Mouse (Mus musculus): ENCODE results near the gene Stk36. TPM values are rescaled to one million over a fixed set of nuclear protein-coding genes. Genes with fewer than 3 reads are reported as not detected.

The Stk36 gene
- polyA plus RNA-seq, 2 experiments = 7.6 to 9.8 TPM

DNA sequence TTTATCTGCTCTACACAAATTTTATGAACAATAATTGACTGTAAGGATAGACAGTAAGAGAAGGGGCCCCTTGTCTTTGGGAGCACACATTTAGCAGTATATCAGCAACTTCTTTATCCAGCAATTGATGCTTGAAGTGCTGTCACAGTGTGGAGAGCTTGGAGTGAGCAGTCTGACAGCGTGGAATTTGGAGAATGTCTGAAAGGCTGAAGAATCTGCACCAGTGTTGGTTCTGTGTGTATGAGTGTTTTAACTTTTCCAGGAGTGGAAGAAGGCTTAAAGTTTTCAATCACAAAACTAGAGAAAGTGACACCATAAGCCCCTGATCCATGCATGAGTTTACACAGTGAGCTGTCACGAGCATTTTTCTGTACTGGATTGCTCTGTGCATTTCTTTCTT, 42.3 kb downstream of the Stk36 start:
- no peak for DNase-seq (ENCODE audit: low spot score)
- no peak for ATAC-seq (ENCODE audit: low FRiP score, low read depth)
- H3K27ac ChIP-seq (replicated peaks; ENCODE audit: low read depth, low read length) = no peak overlapping the region
- no peak for TF ChIP-seq POLR2A (IDR thresholded peaks at IDR 0.05; ENCODE audit: borderline replicate concordance, extremely low read depth, insufficient read depth, insufficient read length)
- no peak overlapping the region for H3K4me2 ChIP-seq (replicated peaks; ENCODE audit: low read depth, low read length, severe bottlenecking)
- no peaks in the 10 kb centered on the region for H3K4me1 ChIP-seq (ENCODE audit: control insufficient read depth, insufficient read depth, low read length)
- H3K27me3 ChIP-seq (ENCODE audit: control insufficient read depth, insufficient read depth, low read length) = no peaks in the 10 kb centered on the region
- no peaks in the 10 kb centered on the region for H3K9me3 ChIP-seq (ENCODE audit: control insufficient read depth, low read length)
- H3K9ac ChIP-seq (ENCODE audit: low read depth, low read length, severe bottlenecking) = no peak overlapping the region
- WGBS = 71% methylated on average over 2 of the region's 2 CpGs
- H3K36me3 ChIP-seq (ENCODE audit: control insufficient read depth, insufficient read depth, low read length) = no peaks in the 10 kb centered on the region
- H3K4me3 ChIP-seq (replicated peaks; ENCODE audit: low read length) = no peak overlapping the region

DNA sequence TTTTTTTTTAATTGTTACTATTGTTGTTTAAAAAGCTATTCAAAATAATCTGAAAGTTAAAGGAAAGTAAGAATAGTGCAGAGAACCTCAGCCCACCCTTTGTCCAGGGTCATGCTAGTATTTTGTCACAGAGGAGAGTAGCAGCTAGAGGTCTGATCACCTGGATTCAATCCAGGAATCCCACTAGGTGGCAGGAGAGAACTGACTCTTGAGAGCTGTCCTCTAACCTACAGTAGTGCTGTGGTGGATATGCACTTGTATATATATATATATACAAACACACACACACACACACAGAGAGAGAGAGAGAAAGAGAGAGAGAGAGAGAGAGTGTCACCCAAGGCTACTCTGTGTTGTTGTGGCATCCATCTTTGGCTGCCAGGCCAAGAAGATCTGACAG, 42.7 kb downstream of the Stk36 start:
- TF ChIP-seq POLR2A (IDR thresholded peaks at IDR 0.05; ENCODE audit: borderline replicate concordance, extremely low read depth, insufficient read depth, insufficient read length) = no peak
- Histone ChIP-seq H3K4me3 (replicated peaks; ENCODE audit: low read length) (no peak overlapping the region), H3K9ac (ENCODE audit: low read depth, low read length, severe bottlenecking) (no peak overlapping the region), H3K36me3 (ENCODE audit: control insufficient read depth, insufficient read depth, low read length) (no peaks in the 10 kb centered on the region), H3K9me3 (ENCODE audit: control insufficient read depth, low read length) (no peaks in the 10 kb centered on the region), H3K4me1 (ENCODE audit: control insufficient read depth, insufficient read depth, low read length) (no peaks in the 10 kb centered on the region), H3K27me3 (ENCODE audit: control insufficient read depth, insufficient read depth, low read length) (no peaks in the 10 kb centered on the region), H3K27ac (replicated peaks; ENCODE audit: low read depth, low read length) (no peak overlapping the region), H3K4me2 (replicated peaks; ENCODE audit: low read depth, low read length, severe bottlenecking) (no peak overlapping the region)
- peak; percentile 26 for DNase-seq (ENCODE audit: low spot score)
- no peak for ATAC-seq (ENCODE audit: low FRiP score, low read depth)

DNA sequence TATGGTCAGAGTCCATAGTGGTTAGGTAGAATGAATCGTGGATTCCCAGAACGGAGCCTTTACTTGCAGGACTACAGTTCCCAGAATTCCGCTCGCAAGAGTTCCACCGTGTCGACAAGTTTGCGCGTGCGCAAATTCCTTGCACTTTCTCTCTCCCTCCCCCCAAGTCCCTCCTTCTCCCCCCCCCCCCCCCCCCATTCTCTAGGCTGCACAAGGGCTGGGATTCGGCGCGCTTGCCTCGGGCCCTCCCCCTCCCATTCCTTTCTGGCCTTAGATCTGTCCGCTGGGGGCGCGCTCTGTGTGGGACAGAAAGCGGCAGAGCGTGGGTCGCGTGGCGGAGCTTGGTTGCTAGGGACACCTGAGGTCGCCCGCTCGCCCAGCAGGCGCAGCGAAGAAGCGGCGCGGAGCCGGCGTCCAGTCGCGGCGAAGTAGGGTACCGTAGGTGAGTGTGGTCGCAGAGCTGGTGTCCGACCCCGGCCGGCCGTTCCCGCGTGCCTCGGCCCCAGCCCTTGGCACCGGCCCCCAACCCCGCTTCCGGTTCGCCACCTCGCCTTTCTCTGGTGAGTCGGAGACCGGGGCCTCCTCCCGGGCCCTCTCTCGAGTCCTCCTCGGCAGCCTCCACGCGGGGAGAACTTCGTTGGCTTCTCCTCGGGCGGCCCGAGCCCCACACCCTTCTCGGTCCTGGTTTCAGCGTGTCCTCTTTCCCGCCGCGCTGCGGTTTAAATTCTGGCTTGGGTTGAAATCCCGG, 60.4 kb downstream of the Stk36 start, which contains the start of gene Ttll4:
Ttll4 (plus strand) TSS at position 298 of the 748 bp plus-strand sequence.
- Histone ChIP-seq H3K27ac (replicated peaks; ENCODE audit: low read depth, low read length) (peak within 1 kb of the TSS; percentile 85), H3K4me3 (replicated peaks; ENCODE audit: low read length) (peak within 1 kb of the TSS; percentile 91), H3K4me1 (ENCODE audit: control insufficient read depth, insufficient read depth, low read length) (0 out of 2 replicates have a peak, but pooled peaks cover 5% of the 10 kb centered on the region), H3K27me3 (ENCODE audit: control insufficient read depth, insufficient read depth, low read length) (no peaks in the 10 kb centered on the region), H3K4me2 (replicated peaks; ENCODE audit: low read depth, low read length, severe bottlenecking) (peak within 1 kb of the TSS; percentile 55), H3K9me3 (ENCODE audit: control insufficient read depth, low read length) (no peaks in the 10 kb centered on the region), H3K9ac (ENCODE audit: low read depth, low read length, severe bottlenecking) (peak within 1 kb of the TSS; percentile 78), H3K36me3 (ENCODE audit: control insufficient read depth, insufficient read depth, low read length) (no peaks in the 10 kb centered on the region)
- peak; percentile 99 for ATAC-seq (ENCODE audit: low FRiP score, low read depth)
- TF ChIP-seq POLR2A (IDR thresholded peaks at IDR 0.05; ENCODE audit: borderline replicate concordance, extremely low read depth, insufficient read depth, insufficient read length) = peak; percentile 60; the same call in 1 of the 2 replicates
- under 1% methylated on average over 52 of the region's 66 CpGs for WGBS
- DNase-seq (ENCODE audit: low spot score) = peak; percentile 98

DNA sequence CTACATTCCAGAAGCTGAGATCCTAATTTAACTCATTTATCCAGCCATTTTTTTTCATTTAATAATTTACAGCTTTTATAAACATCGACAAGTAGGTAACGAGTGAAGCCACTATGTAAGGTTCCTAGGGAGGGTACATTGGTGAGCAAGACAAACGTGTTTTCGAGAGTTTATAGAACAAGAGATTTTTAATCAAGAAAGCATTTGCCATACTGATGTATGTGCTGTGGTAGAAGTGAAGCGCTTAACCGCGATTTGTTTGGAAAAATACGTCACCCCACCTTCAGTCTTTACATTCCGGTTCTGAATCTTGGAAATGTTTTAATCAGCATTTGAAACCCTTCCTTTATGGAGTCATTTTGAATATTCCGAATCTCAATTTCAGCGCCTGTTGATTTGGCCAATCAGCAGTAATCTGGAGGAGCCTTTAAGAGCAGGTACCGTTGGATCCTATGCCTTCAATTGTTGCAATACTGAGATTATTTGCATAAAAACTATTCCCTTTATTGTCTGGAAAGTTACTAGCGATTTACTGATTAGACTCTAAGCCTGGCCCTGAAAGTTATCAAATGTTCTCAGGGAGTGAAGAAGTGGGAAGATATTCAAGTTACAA, 61.1 kb downstream of the Stk36 start:
- no peak for TF ChIP-seq POLR2A (IDR thresholded peaks at IDR 0.05; ENCODE audit: borderline replicate concordance, extremely low read depth, insufficient read depth, insufficient read length)
- 2% methylated on average over 13 of the region's 13 CpGs for WGBS
- no peak for DNase-seq (ENCODE audit: low spot score)

DNA sequence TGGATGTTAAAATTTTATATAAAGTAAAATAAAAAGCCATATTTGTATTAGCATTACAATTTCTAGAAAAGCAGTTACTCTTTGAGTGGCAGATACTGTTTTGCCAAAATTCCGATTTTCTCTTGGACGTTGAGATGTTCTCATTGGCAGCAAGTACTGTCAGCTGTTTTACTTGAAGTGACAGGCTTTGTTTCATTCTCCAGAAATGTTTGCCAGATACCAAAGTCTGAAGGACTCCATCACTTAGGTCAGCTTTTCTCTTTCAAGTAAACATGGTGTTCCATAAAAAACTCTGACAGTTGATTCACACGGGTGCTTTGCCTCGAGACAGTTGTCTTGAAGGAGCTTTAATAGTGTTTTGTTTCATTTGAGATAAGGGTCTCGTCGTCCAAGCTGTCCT, 63.9 kb downstream of the Stk36 start:
- no peak for DNase-seq (ENCODE audit: low spot score)
- no peaks in the 10 kb centered on the region for H3K27me3 ChIP-seq (ENCODE audit: control insufficient read depth, insufficient read depth, low read length)
- H3K36me3 ChIP-seq (ENCODE audit: control insufficient read depth, insufficient read depth, low read length) = no peaks in the 10 kb centered on the region
- no peak for TF ChIP-seq POLR2A (IDR thresholded peaks at IDR 0.05; ENCODE audit: borderline replicate concordance, extremely low read depth, insufficient read depth, insufficient read length)
- 77% methylated on average over 6 of the region's 6 CpGs for WGBS
- H3K4me2 ChIP-seq (replicated peaks; ENCODE audit: low read depth, low read length, severe bottlenecking) = no peak overlapping the region
- no peak overlapping the region for H3K4me3 ChIP-seq (replicated peaks; ENCODE audit: low read length)
- no peak overlapping the region for H3K9ac ChIP-seq (ENCODE audit: low read depth, low read length, severe bottlenecking)
- no peak for ATAC-seq (ENCODE audit: low FRiP score, low read depth)
- H3K27ac ChIP-seq (replicated peaks; ENCODE audit: low read depth, low read length) = no peak overlapping the region
- 0 out of 2 replicates have a peak, but pooled peaks cover 5% of the 10 kb centered on the region for H3K4me1 ChIP-seq (ENCODE audit: control insufficient read depth, insufficient read depth, low read length)
- no peaks in the 10 kb centered on the region for H3K9me3 ChIP-seq (ENCODE audit: control insufficient read depth, low read length)

More for the DNA sequence above, 61.1 kb downstream of the Stk36 start:
- Histone ChIP-seq H3K9ac (ENCODE audit: low read depth, low read length, severe bottlenecking) (peak overlapping the region; percentile 78), H3K27me3 (ENCODE audit: control insufficient read depth, insufficient read depth, low read length) (no peaks in the 10 kb centered on the region), H3K4me3 (replicated peaks; ENCODE audit: low read length) (peak overlapping the region; percentile 91), H3K27ac (replicated peaks; ENCODE audit: low read depth, low read length) (peak overlapping the region; percentile 85), H3K9me3 (ENCODE audit: control insufficient read depth, low read length) (no peaks in the 10 kb centered on the region), H3K36me3 (ENCODE audit: control insufficient read depth, insufficient read depth, low read length) (no peaks in the 10 kb centered on the region), H3K4me2 (replicated peaks; ENCODE audit: low read depth, low read length, severe bottlenecking) (peak overlapping the region; percentile 55), H3K4me1 (ENCODE audit: control insufficient read depth, insufficient read depth, low read length) (0 out of 2 replicates have a peak, but pooled peaks cover 5% of the 10 kb centered on the region)
- ATAC-seq (ENCODE audit: low FRiP score, low read depth) = no peak
